Mouse (Mus musculus): ENCODE measurements at regions not wholly inside any gene's neighbourhood (a gene's known extent, or its start where the extent isn't known, plus 50 kb on each side); places are given as distances from the start of the nearest gene placed in this dataset.

DNA sequence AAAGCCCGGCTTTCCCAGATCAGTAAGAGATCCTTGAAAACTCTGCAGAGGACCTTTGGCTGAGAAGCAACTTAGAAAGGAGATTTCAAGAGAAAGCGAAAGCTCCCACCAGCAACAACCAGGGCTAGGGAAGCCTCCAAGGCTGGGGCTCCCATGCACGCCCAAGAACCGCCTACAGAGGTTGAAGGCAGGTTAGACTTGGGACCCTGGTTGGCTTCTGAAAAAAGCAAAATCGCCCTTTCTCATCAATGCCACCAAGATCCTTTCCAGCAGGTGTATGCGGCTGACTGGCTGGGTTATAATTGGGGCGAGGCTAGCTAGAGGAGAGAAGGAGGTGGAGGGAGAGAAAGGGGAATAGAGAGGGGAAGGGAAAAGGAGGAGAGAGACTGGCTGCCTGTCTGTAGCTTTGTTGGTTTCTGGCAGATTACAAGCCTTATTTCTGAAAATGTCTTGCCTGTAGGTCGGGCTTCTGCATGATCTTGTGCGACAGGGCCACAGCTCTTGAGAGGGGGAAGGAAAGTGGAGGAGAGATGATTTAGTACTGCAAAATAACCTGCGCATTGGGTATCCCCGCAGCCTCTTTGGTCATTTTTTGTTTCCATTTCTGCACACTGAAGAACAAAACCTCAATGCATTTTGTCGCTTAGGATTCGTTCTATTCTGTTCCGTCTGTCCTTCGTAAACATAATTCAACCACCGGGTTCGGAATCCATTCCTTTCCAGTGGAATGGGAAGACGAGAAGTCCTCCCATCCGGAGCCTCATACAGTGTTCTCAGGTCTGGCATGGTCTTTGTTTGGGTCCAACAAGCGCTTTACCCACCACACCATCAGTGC lies 317.5 kb downstream of the Parp8 start:
- ATAC-seq (ENCODE audit: low read depth) = no peak
- H3K9me3 ChIP-seq = no peaks in the 10 kb centered on the region
- peak overlapping the region; percentile 75 for H3K27ac ChIP-seq (replicated peaks)
- H3K36me3 ChIP-seq = no peaks in the 10 kb centered on the region
- peak overlapping the region; percentile 35 for H3K9ac ChIP-seq
- peaks cover 93% of the 10 kb centered on the region for H3K27me3 ChIP-seq
- peaks cover 39% of the 10 kb centered on the region for H3K4me1 ChIP-seq (replicated peaks)
- peak overlapping the region; percentile 3 for H3K4me3 ChIP-seq
- peak overlapping the region; percentile 40 for H3K4me2 ChIP-seq
- WGBS = 2% methylated on average over 20 of the region's 20 CpGs

DNA sequence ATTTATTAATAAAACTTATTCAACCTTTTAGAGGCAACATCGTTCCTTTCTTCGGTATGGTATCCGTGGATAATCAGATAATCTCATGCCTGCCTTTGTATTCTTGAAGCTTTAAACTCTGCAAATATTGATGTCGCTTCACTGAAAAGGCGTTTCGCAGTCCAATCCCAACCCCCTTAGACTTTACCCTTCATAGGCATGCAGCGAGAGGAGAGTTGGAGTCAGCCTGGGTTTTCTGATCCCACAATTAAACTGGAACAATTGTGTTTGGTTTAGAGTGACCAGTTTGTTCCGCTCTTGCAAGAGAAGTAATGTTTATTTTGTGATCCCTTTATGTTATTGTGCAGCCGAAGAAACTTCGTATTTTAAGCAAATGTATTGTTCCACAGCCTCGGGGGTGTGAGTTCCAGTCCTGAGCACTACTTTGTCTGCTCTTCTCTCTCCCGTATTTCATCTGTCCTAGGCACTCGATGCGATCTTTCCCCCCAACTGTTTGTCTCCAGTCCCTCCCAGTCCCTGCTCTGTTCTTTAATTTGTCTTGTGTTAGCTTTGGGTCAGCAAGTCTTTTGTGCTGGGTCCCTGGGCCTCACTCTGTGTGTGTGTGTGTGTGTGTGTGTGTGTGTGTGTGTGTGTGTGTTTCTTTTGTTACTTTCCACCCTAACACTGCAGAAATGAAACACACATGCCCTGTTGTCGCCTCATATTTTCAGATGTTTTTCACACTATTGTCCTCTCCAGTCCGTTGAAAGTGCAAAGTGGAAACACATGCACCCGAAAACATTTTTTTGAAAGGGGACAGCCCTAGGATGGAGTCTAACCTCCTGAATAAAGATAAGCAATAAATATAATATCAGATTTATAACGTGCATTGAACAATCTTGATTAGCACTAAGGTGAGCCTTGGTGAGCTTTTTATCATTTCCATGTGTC lies 318.7 kb downstream of the Parp8 start:
- Histone ChIP-seq H3K27ac (replicated peaks) (peak overlapping the region; percentile 75), H3K27me3 (peaks cover 87% of the 10 kb centered on the region), H3K9me3 (no peaks in the 10 kb centered on the region), H3K9ac (peak overlapping the region; percentile 26; the same call in 1 of the 2 replicates), H3K4me2 (peak overlapping the region; percentile 40), H3K4me1 (replicated peaks) (peaks cover 34% of the 10 kb centered on the region), H3K36me3 (no peaks in the 10 kb centered on the region), H3K4me3 (peak overlapping the region; percentile 11)
- 0 out of 2 replicates have a peak, but pooled peaks have one; percentile 9 for ATAC-seq (ENCODE audit: low read depth)
- 1% methylated on average over 18 of the region's 18 CpGs for WGBS

GRCm38 (mm10) chr13:116705611-116706386 lies 319.5 kb downstream of the Parp8 start:
- Histone ChIP-seq H3K4me2 (peak overlapping the region; percentile 49), H3K4me1 (replicated peaks) (peaks cover 27% of the 10 kb centered on the region), H3K4me3 (peak overlapping the region; percentile 32), H3K9me3 (no peaks in the 10 kb centered on the region), H3K27ac (replicated peaks) (peak overlapping the region; percentile 84), H3K27me3 (peaks cover 85% of the 10 kb centered on the region), H3K9ac (peak overlapping the region; percentile 61), H3K36me3 (no peaks in the 10 kb centered on the region)
- peak; percentile 51; the same call in 1 of the 2 replicates for ATAC-seq (ENCODE audit: low read depth)
- WGBS = under 1% methylated on average over 39 of the region's 39 CpGs

DNA sequence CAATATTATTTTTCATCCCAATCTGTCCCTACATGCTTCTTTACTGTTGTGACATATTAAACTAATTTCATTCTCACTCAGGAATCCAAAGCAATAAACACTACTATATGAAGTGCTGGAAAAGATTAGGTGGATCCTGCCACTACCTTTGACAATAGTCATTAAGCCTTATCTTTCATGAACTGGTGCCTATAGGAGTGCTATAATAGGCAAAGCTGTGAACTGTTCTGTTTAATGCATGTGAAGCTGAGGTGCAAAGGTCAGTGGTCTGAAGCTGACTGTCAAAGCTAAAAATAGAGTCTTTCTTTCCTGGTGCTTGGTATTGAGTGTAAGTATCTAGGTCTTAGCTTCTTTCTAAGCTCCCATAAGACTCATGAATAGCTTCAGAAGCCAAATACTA lies 336.6 kb downstream of the Parp8 start:
- H3K27me3 ChIP-seq = no peaks in the 10 kb centered on the region
- H3K4me2 ChIP-seq = no peak overlapping the region
- no peak overlapping the region for H3K27ac ChIP-seq (replicated peaks)
- H3K4me1 ChIP-seq (replicated peaks) = no peaks in the 10 kb centered on the region
- no peaks in the 10 kb centered on the region for H3K36me3 ChIP-seq
- H3K4me3 ChIP-seq = no peak overlapping the region
- ATAC-seq (ENCODE audit: low read depth) = no peak
- H3K9me3 ChIP-seq = 0 out of 2 replicates have a peak, but pooled peaks cover 6% of the 10 kb centered on the region
- no peak overlapping the region for H3K9ac ChIP-seq

All from neural tube, embryonic 13.5 days (tissue).